Mouse (Mus musculus): ENCODE measurements at regions not wholly inside any gene's neighbourhood (a gene's known extent, or its start where the extent isn't known, plus 50 kb on each side); places are given as distances from the start of the nearest gene placed in this dataset.
A peak's percentile ranks its signal among the peaks of the same experiment; 100 is the strongest.

- no peak for DNase-seq
These were observed 76.1 kb upstream of the Dynlt3 start for GRCm38 (mm10) chrX:9738904-9739303.

GRCm38 (mm10) chrX:9742518-9742917 is 79.7 kb upstream of the Dynlt3 start:
- no peak for DNase-seq

- peak; percentile 30 for DNase-seq
These were observed 84.6 kb upstream of the Dynlt3 start for GRCm38 (mm10) chrX:9747305-9747938.

GRCm38 (mm10) chrX:9752954-9753572 is 90.3 kb upstream of the Dynlt3 start:
- DNase-seq, result peak; percentile 24

GRCm38 (mm10) chrX:9769540-9769939 is 77.2 kb upstream of the Hypm start:
- no peak for DNase-seq

- DNase-seq, result no peak
These were observed 69.2 kb upstream of the Hypm start for GRCm38 (mm10) chrX:9777498-9777897.

- no peak for DNase-seq
These were observed 57.2 kb upstream of the Hypm start for GRCm38 (mm10) chrX:9789542-9789941.

Measured in adrenal gland, adult 8-10 months (tissue).